Mouse (Mus musculus) brain, embryonic 14.5 days (tissue): Measurements from ENCODE around the gene Amh. TPM values are rescaled to one million over a fixed set of nuclear protein-coding genes. Genes with fewer than 3 reads are reported as not detected.
"Not testable (repeated sequence)": the region's sequence is repeated elsewhere in the genome, so short reads cannot be mapped to it uniquely, and the experiment has no call there.

Experiments
- DNase-seq: peaks from one replicate; pipeline ENCODE4 v3.0.0-alpha.2; 2011; ENCODE audit warnings: low read depth
- CTCF ChIP-seq: fragments of 200-500 bp; IDR thresholded peaks from 2 replicates; pipeline ENCODE4 v1.5.1; 2012; ENCODE audit warnings: inconsistent platforms, mild to moderate bottlenecking, moderate library complexity, borderline replicate concordance; ENCODE audit not compliant: insufficient read depth, insufficient read length; ENCODE audit errors: extremely low read depth
- POLR2A ChIP-seq: fragments of 200-500 bp; IDR thresholded peaks from 2 replicates; pipeline ENCODE4 v1.6.1; 2012; ENCODE audit warnings: mild to moderate bottlenecking, inconsistent platforms, borderline replicate concordance; ENCODE audit not compliant: poor library complexity, insufficient read depth, insufficient read length, severe bottlenecking; ENCODE audit errors: extremely low read depth
- polyA plus RNA-seq: library from polyadenylated mRNA; depleted of rRNA; stranded (reverse); fragments of >200 nt; gene quantifications from 2 replicates; pipeline ENCODE4 v1.2.3, GENCODE M21; 2012

Amh gene
- polyA plus RNA-seq, 1 experiment, result 1.7 TPM

- no peak for TF ChIP-seq POLR2A
- no peak for TF ChIP-seq CTCF
- no peak for DNase-seq
Measured at GRCm38 (mm10) chr10:80802204-80802912, 2.7 kb upstream of the Amh start.

- DNase-seq, result no peak
- TF ChIP-seq CTCF (no peak), POLR2A (no peak)
Measured at GRCm38 (mm10) chr10:80802996-80803395, 2.0 kb upstream of the Amh start.

GRCm38 (mm10) chr10:80804340-80804739 lies 703 bp upstream of the Amh start:
- DNase-seq, result no peak
- TF ChIP-seq POLR2A (no peak), CTCF (no peak)

- no peak for TF ChIP-seq POLR2A
- no peak for TF ChIP-seq CTCF
- DNase-seq, result no peak
Measured at GRCm38 (mm10) chr10:80805322-80805721, 279 bp downstream of the Amh start.

- TF ChIP-seq POLR2A (no peak), CTCF (peak; percentile 76)
- peak; percentile 52 for DNase-seq
Measured at GRCm38 (mm10) chr10:80805925-80806324, 882 bp downstream of the Amh start.

- no peak for DNase-seq
- TF ChIP-seq POLR2A, result no peak
- no peak for TF ChIP-seq CTCF
Measured at GRCm38 (mm10) chr10:80806341-80807056, 1.5 kb downstream of the Amh start.

- no peak for TF ChIP-seq CTCF
- TF ChIP-seq POLR2A, result peak; percentile 21; the same call in 1 of the 2 replicates
- peak; percentile 94 for DNase-seq
Measured at GRCm38 (mm10) chr10:80807057-80807627, 2.1 kb downstream of the Amh start.

- TF ChIP-seq POLR2A, result no peak
- DNase-seq, result no peak
Measured at GRCm38 (mm10) chr10:80808099-80808984, 3.3 kb downstream of the Amh start.

- TF ChIP-seq POLR2A, result no peak
- DNase-seq, result no peak
Measured at GRCm38 (mm10) chr10:80808985-80809632, 4.1 kb downstream of the Amh start.

GRCm38 (mm10) chr10:80810084-80810483 lies 5.0 kb downstream of the Amh start:
- no peak for DNase-seq
- TF ChIP-seq POLR2A (no peak), CTCF (no peak)

GRCm38 (mm10) chr10:80812391-80813041 lies 7.5 kb downstream of the Amh start:
- no peak for DNase-seq

GRCm38 (mm10) chr10:80813366-80813765 lies 8.3 kb downstream of the Amh start, which contains the start of gene Jsrp1:
Jsrp1 (minus strand) TSS chr10:80813498.
- no peak for TF ChIP-seq POLR2A
- no peak for DNase-seq

More at GRCm38 (mm10) chr10:80812391-80813041, 7.5 kb downstream of the Amh start:
- TF ChIP-seq POLR2A (no peak), CTCF (no peak)

- no peak for TF ChIP-seq POLR2A
- no peak for TF ChIP-seq CTCF
- DNase-seq, result no peak
Measured at GRCm38 (mm10) chr10:80814800-80815199, 9.8 kb downstream of the Amh start.

- DNase-seq, result not testable (repeated sequence)
Measured at GRCm38 (mm10) chr10:80816303-80816702, 11.3 kb downstream of the Amh start.
